21 mouse cellular contexts compared by ENCODE assay signal in the genomic region with DNA sequence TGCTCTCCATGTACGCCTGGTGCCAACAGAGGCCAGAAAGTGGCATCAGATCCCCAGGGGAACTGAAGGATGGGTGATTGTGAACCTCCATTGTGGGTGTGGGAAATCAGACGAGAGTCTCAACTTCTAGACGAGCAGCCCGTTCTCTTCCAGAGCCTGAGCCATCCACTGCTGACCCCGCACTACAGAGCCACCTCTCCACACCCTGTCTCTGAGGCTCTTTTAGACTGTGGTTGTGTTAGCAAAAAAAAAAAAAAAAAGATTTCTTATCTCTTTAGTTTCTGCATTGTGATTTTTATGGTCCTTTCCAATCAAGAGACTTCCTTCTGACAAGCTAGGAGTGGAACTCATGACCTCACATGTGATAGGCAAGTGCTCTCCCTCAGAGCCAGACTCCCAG.
"Had no signal": no experiment of that assay in that cellular context is flagged by ENCODE, and none has a peak within 500 bp of the region (broad histone marks: within the 10 kb centered on the region; RNA-seq: fewer than 3 reads in every experiment).

No protein-coding gene starts in this region.

- H3K4me1 ChIP-seq: hindbrain, embryonic 13.5 days; hindbrain, embryonic 15.5 days; limb, embryonic 13.5 days; limb, embryonic 15.5 days had no signal

- ATAC-seq: hindbrain, postnatal 0 days; liver, embryonic 12.5 days had no signal

- H3K27me3 ChIP-seq: heart, embryonic 13.5 days; heart, embryonic 15.5 days; hindbrain, embryonic 13.5 days; hindbrain, embryonic 15.5 days; limb, embryonic 13.5 days; limb, embryonic 15.5 days; liver, embryonic 12.5 days had no signal

- DNase-seq: gastrocnemius, postnatal 14 days; heart, adult 18-20 months; heart, postnatal 14 days; heart, postnatal 36 days; kidney, adult 18-20 months; kidney, adult 8-10 months; kidney, postnatal 10 days; kidney, postnatal 25 days; kidney, postnatal 4 days had no signal

- H3K9me3 ChIP-seq: heart, embryonic 10.5 days; heart, embryonic 13.5 days; heart, embryonic 15.5 days; hindbrain, embryonic 13.5 days; hindbrain, embryonic 15.5 days; limb, embryonic 13.5 days; limb, embryonic 15.5 days; liver, embryonic 12.5 days had no signal

- H3K4me3 ChIP-seq: heart, embryonic 10.5 days; heart, embryonic 13.5 days; heart, embryonic 15.5 days; hindbrain, embryonic 13.5 days; hindbrain, embryonic 15.5 days; layer of hippocampus, adult 2 months; left cerebral cortex, adult 2 months; limb, embryonic 13.5 days; limb, embryonic 15.5 days; liver, embryonic 12.5 days had no signal

- H3K4me2 ChIP-seq: heart, embryonic 13.5 days; heart, embryonic 15.5 days; hindbrain, embryonic 13.5 days; hindbrain, embryonic 15.5 days; limb, embryonic 13.5 days; limb, embryonic 15.5 days; liver, embryonic 12.5 days had no signal

- H3K9ac ChIP-seq: heart, embryonic 13.5 days; heart, embryonic 15.5 days; hindbrain, embryonic 13.5 days; hindbrain, embryonic 15.5 days; limb, embryonic 13.5 days; limb, embryonic 15.5 days; liver, embryonic 12.5 days; liver, embryonic 14.5 days had no signal

- H3K27ac ChIP-seq: heart, embryonic 10.5 days; heart, embryonic 13.5 days; heart, embryonic 15.5 days; hindbrain, embryonic 13.5 days; hindbrain, embryonic 15.5 days; hindbrain, postnatal 0 days; layer of hippocampus, adult 2 months; left cerebral cortex, adult 2 months; limb, embryonic 13.5 days; limb, embryonic 15.5 days; liver, embryonic 12.5 days; liver, embryonic 14.5 days had no signal
